Mouse (Mus musculus) adrenal gland (tissue): ENCODE data around the gene Il16.

Experiments
- intact Hi-C: fragments of 180-260 bp; cut with DNase I; formaldehyde crosslinking; loops from one replicate; pipeline ENCODE4 v1.15.1; 2025

Gene Il16

GRCm38 (mm10) chr7:83650638-83651037, 94.9 kb downstream of the Il16 start:
- intact Hi-C loops = no loop called here

- intact Hi-C loops = no loop called here
Measured at GRCm38 (mm10) chr7:83648807-83649206, 96.7 kb downstream of the Il16 start.

GRCm38 (mm10) chr7:83645476-83645875, 100.0 kb downstream of the Il16 start:
- intact Hi-C loops = no loop called here

GRCm38 (mm10) chr7:83644761-83645160, 100.8 kb downstream of the Il16 start:
- intact Hi-C loops = no loop called here

GRCm38 (mm10) chr7:83643581-83643980, 101.9 kb downstream of the Il16 start:
- intact Hi-C loops = no loop called here

GRCm38 (mm10) chr7:83641163-83641562, 104.4 kb downstream of the Il16 start:
- intact Hi-C loops = no loop called here

GRCm38 (mm10) chr7:83640581-83640980, 104.9 kb downstream of the Il16 start:
- intact Hi-C loops = no loop called here

GRCm38 (mm10) chr7:83639084-83639483, 106.4 kb downstream of the Il16 start:
- intact Hi-C loops = no loop called here

- intact Hi-C loops = no loop called here
Measured at GRCm38 (mm10) chr7:83637781-83638583, 107.5 kb downstream of the Il16 start.

GRCm38 (mm10) chr7:83636425-83636824, 109.1 kb downstream of the Il16 start:
- intact Hi-C loops = no loop called here

- intact Hi-C loops = no loop called here
Measured at GRCm38 (mm10) chr7:83635726-83636125, 109.8 kb downstream of the Il16 start.

GRCm38 (mm10) chr7:83633856-83634255, 111.7 kb downstream of the Il16 start:
- intact Hi-C loops = no loop called here

- intact Hi-C loops = no loop called here
Measured at GRCm38 (mm10) chr7:83632682-83633120, 112.8 kb downstream of the Il16 start.

- intact Hi-C loops = no loop called here
Measured at GRCm38 (mm10) chr7:83631828-83632681, 113.5 kb downstream of the Il16 start, which contains the start of gene Stard5. Stard5 (plus strand) TSS chr7:83631959.

- intact Hi-C loops = no loop called here
Measured at GRCm38 (mm10) chr7:83631073-83631827, 114.3 kb downstream of the Il16 start.

GRCm38 (mm10) chr7:83627369-83627768, 118.2 kb downstream of the Il16 start:
- intact Hi-C loops = no loop called here

GRCm38 (mm10) chr7:83626557-83627257, 118.8 kb downstream of the Il16 start:
- intact Hi-C loops = no loop called here

- intact Hi-C loops = no loop called here
Measured at GRCm38 (mm10) chr7:83624065-83624464, 121.5 kb downstream of the Il16 start.

- intact Hi-C loops = no loop called here
Measured at GRCm38 (mm10) chr7:83622582-83622981, 122.9 kb downstream of the Il16 start.

GRCm38 (mm10) chr7:83618709-83619108, 126.8 kb downstream of the Il16 start:
- intact Hi-C loops = no loop called here

- intact Hi-C loops = no loop called here
Measured at GRCm38 (mm10) chr7:83616268-83616667, 129.3 kb downstream of the Il16 start.
